Mouse (Mus musculus) liver, adult 2 months (tissue): ENCODE results near the gene Cxcl1.

ENCODE experiments used
- CTCF ChIP-seq: fragments of 200-500 bp; IDR thresholded peaks from 2 replicates; pipeline ENCODE4 v1.5.1; 2011; ENCODE audit warnings: low read depth, low read length, control low read depth
- POLR2A ChIP-seq: fragments of 200-500 bp; IDR thresholded peaks from 2 replicates; pipeline ENCODE4 v1.6.1; 2011; ENCODE audit warnings: low read length, control low read depth; ENCODE audit not compliant: insufficient read depth; ENCODE audit errors: extremely low read depth

GRCm38 (mm10) chr5:90891464-90891813, 398 bp downstream of the Cxcl1 start:
- TF ChIP-seq POLR2A = no peak; the same call in 1 of the 2 replicates
- TF ChIP-seq CTCF = no peak
